Mouse (Mus musculus): Measurements from ENCODE around the gene Tcf7l2.

Gene Tcf7l2

DNA sequence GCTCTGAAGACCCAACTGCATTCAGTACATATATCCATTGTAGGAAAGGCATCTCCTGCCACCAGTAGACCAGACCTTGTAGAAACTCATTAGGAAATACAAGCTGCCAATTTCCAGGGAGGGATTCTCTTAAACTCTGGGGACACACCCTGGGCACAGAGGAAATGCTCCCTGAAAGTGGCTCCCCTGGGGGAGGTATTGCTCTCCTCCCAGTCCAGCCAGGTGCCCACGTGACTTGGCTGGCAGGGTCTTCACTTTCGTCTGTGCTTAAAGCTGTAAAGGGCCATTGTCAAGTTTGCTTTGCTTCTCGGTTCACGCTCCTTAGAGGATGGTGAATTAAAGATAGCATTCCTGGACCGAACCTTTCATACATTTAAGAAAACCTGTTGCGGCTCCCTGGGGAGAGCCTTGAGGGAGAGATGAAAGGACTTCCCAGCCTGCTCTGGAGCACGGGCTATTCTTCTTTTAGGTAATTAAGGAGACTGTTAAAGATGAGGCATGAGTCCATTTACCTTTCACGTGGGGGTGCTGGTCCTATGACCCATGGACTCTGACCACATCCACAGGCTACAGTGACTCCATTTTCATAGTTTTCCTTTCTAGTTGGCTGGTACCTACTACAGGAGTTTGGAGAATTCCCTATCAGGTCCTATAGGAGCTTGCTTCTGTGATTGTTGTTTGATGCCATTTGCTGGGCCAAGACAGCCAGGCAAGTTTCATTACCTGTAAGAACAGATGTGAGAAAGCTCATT lies 52.8 kb downstream of the Tcf7l2 start:
- no peak for DNase-seq (ENCODE audit: low spot score in 2 of 2)

- DNase-seq (ENCODE audit: low spot score in 2 of 2), result no peak
Measured at GRCm38 (mm10) chr19:55794946-55795340, 53.3 kb downstream of the Tcf7l2 start.

GRCm38 (mm10) chr19:55795349-55795748 lies 53.7 kb downstream of the Tcf7l2 start:
- DNase-seq (ENCODE audit: low spot score in 2 of 2), result no peak

GRCm38 (mm10) chr19:55797834-55798233 lies 56.2 kb downstream of the Tcf7l2 start:
- no peak for DNase-seq (ENCODE audit: low spot score in 2 of 2)

- DNase-seq (ENCODE audit: low spot score in 2 of 2), result no peak
Measured at GRCm38 (mm10) chr19:55799411-55799810, 57.8 kb downstream of the Tcf7l2 start.

DNA sequence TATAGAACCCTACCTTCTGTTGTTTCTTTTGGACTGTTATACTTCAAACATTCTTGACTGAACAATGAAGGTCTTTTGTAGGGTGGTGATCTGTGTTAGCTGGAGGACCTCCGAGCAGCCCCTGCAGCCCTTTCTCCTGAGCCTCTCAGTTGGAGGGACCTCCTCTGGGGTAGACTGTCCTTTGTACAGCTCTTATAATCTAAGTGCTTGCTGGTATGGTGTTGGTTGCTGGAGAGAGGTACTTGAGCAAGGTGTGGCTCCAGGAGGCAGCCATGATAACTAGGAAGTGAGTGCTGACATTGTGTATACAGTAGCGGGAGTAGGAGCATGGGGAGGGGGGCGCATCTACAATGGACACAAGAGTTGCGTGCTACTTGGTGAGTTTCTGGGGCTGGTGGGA lies 58.4 kb downstream of the Tcf7l2 start:
- no peak for DNase-seq (ENCODE audit: low spot score in 2 of 2)

GRCm38 (mm10) chr19:55803121-55803520 lies 61.5 kb downstream of the Tcf7l2 start:
- DNase-seq (ENCODE audit: low spot score in 2 of 2), result no peak

- no peak for DNase-seq (ENCODE audit: low spot score in 2 of 2)
Measured at GRCm38 (mm10) chr19:55803797-55804196, 62.2 kb downstream of the Tcf7l2 start.

- no peak for DNase-seq (ENCODE audit: low spot score in 2 of 2)
Measured at GRCm38 (mm10) chr19:55804795-55805194, 63.2 kb downstream of the Tcf7l2 start.

DNA sequence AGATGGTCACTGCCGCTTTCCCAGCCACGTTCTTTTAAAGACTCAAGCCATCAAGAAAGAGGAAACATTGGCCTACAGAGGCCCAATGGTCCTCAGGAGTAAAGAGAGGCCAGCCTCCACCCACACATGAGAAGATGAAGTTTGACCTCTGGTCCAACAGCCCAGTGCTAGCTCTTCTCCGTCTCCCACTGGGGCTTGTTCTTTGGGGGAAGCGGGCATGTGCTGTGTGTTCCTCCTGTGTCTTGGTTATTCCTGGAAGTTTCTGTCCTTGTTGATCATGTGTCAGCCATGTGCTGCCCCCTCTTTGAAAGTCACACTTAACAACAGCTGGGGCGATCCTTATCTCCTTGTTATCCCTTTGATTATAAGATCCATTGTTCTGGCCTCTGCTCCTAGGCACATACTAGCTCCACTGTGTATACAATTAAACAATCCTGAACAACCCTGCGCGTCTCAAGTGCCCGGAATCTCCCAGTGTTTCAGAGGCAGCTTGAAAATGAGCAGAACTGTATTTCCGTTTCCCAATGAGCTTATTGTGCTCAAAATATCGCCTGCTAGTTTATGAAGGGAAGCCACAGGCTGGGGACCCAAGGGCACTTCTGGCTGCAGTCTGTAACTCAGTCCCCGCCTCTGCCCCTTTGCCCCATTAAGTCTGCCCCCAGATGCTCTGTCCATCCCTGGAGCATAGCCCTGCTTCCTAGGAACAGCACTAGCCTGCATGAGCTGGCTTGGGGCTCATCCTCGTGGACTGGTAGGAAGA lies 65.0 kb downstream of the Tcf7l2 start:
- DNase-seq (ENCODE audit: low spot score in 2 of 2), result no peak

DNA sequence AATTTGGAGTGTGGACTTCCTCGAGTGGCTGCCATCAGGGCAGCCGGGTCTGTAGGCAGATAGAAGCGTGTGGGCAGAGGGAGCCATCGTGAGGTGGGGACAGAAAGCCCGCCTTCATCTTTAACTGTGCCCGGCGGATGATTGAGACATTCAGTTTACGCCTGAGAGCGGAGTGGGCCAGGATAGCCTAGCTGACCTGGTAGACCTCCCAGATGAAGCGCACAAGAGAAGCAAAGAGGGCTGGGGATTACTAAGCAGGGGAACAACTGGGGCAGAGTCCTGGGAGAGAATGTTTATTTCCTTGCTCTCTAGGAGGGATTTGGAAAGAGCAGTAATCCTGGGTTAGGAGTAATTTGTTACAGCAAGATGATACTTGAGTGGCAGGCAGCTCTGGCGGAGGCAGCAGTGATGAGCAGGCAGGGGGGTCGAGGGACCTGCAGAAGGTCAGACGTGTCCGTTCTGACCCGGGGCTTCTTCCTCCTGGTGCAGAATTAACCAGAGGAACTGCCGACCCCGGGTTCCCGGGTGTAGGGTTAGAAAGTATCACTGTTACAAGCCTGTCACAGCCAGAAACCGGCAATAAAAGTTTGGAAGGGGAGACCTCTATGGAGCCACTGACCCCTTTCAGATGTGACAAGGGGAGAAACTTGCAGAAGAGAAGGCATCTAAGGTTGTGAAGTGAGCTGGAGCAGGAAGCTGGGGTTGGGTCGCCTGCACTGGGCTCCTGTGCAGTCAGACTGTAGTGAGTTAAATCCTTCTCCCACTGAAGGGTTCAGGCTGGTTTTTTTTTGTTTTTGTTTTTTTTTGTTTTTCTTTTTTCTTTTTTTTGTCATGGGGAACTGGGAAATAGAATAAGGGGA lies 65.8 kb downstream of the Tcf7l2 start:
- no peak for DNase-seq (ENCODE audit: low spot score in 2 of 2)

- no peak for DNase-seq (ENCODE audit: low spot score in 2 of 2)
Measured at GRCm38 (mm10) chr19:55808304-55808703, 66.7 kb downstream of the Tcf7l2 start.

- DNase-seq (ENCODE audit: low spot score in 2 of 2), result no peak
Measured at GRCm38 (mm10) chr19:55809539-55809938, 67.9 kb downstream of the Tcf7l2 start.

DNA sequence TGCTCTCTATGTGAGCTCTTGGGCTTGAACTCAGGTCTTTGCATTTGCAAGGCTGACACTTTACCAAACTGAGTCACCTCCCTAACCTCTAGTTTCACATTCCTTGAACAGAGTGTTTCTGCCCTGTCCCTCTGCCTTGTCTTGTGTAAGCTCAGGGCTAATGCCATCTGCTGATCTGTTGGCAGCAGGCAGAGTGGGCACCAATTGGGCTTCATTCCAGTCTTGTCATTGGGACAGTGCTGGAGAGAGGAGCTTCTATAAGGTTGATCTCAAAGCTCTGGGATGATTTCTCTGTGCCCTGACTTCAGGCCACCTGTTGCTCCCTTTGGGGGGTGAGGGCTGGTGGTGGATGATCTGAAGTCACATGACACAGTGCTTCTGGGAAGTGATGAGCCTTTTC lies 70.6 kb downstream of the Tcf7l2 start:
- no peak for DNase-seq (ENCODE audit: low spot score in 2 of 2)

DNA sequence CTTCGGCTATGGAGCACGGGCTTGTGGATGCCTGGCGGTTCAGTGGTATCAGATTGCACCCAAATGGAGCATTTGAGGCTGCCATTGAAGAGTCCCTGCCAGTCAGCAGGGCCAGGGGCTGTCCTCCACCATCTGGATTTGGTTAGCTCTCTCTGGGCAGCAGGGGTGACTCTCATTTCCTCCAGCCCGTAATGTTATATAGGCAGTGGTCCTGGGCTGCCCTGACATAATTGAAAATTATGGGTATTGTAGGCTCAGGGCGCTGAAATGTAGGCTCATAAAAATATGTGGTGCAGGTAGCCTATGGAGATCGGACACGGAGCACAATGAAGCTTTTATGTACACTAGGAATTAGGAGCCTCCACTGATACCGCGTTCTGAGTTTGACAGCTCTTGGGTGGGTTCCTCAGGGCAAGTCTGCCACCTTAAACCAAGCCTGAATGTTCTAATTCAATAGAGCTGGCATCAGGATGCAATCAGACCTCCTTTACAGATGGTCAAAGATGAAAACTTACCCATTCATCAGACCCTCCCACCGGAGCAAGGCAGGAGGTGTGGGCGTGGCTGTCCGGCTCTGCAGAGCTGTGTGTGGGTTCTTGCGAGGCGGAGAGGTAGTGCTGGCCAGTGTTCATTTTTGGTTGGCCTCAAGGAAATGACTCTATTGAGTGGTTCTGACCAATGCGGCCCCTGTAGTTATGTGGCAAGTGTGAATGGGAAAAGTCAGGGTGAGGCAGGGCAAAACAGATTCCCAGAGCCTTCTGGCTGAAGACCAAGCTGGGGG lies 73.6 kb downstream of the Tcf7l2 start:
- DNase-seq (ENCODE audit: low spot score in 2 of 2), result no peak

DNA sequence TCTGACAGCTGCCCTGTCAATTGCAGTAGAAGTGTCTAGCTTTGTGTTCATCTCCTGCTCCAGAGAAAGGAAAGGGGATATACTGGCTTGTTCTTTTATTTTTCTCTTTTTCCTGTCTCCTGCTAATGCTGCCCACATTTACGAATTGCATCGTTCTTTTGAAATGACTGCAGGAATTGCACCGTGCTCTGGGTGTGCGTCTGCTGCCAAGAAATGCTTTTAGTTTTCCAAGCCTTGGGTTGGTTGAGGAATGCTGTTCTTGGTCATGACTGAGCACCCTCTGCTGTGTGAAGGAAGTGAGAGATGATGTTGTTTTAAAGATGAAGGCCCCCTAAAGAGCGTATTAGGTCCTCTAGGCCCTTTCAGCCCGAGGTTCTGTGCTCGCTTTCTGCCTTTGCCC lies 75.4 kb downstream of the Tcf7l2 start:
- no peak for DNase-seq (ENCODE audit: low spot score in 2 of 2)

DNA sequence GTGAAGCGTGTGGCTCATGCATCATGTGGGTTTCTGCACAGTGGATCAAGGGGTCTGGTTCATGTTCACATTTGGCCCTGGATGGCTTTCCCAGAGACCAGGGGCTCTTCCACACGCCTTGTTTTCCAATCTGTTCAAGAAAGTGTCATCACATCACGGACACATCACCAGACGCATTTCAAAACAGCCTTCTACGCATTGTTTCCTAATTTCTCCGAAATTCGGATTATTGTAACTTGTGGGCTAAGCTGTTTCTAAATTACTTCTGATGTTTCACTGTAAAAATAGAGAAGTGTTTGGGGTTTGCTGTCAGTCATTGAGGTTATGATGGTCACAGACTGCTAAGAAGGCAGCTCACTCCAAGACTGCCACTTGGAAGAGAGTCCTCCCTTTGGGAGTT lies 78.6 kb downstream of the Tcf7l2 start:
- DNase-seq (ENCODE audit: low spot score in 2 of 2), result no peak

DNA sequence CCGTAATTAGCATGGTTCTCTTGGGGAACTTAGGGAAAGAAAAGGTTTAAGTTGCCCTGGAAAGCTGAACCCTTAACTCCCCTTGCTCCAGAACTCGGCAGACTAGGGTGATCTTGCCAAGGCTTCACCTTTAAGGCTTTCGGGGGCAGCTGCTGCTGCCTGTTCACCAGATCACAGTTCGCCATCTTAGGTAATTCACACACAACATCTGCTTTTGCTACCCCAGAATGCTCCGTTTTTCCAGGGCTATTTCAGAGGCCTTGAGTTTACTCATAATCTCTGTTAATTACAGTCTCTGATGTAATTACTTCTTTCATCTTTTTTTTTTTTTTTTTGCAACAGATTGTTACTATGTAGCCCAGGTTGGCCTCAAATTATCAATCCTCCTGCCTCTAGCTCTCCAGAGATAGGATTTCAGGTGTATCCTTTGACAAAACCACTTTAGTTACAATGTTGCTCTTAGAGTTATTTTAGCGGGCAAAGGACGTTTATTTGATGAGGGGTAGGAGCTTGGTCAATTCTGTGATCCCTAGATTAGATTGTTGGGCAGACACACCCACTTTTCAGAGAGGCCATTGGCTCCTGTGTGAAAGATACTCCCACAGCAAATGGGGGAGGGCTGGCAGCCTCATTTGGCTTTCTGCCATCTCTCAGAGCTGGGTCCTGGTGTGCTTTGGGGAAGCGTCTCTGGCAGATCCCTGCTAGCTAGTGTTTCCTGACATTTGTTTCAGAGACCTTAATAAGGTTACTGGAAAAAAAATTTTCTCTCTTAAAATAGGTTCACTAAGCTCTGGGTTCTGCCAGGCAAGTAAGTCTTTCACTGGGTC lies 83.6 kb downstream of the Tcf7l2 start:
- DNase-seq (ENCODE audit: low spot score in 2 of 2), result no peak

- no peak for DNase-seq (ENCODE audit: low spot score in 2 of 2)
Measured at GRCm38 (mm10) chr19:55825951-55826507, 84.4 kb downstream of the Tcf7l2 start.

DNA sequence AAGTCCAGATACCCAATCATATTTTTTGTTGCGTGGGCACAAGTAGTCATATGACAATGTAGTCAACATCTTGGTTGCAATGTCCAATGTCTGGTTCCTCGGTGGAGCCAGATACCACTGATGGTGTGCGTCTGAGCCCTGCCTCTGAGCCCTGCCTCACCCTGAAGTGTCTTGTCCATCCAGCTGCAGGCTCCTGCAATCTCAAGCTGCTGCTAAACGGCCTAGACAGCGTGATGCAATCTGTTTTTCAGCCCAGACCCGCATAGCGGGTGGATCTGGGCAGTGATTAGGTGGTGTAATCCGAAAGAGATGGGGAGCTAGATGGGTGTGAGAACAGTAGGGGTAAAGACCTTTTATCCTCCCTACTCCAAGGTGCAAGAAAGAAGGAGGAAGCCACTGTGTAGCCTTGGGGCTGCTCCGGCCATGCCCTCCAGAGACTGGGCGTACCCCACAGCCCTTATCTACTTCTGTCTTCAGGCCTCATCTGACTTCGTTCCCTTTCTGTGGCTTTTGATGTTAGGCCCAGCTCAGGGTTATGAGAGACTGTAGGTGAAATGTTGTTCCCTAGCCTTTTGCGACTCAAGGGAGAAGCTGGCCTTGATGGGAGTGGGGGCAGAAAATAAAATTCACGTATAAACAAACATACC lies 86.1 kb downstream of the Tcf7l2 start:
- no peak for DNase-seq (ENCODE audit: low spot score in 2 of 2)
